Mouse (Mus musculus): ENCODE data around the gene Abat. TPM values are rescaled to one million over a fixed set of nuclear protein-coding genes. Genes with fewer than 3 reads are reported as not detected.

Gene Abat
- polyA plus RNA-seq, 1 experiment from 2014 or later = 48.5 TPM

GRCm38 (mm10) chr16:8612214-8613005 is 99.2 kb downstream of the Abat start:
- no peaks in the 10 kb centered on the region for H3K27me3 ChIP-seq (ENCODE audit: insufficient read depth, low read length)
- 88% methylated on average over 8 of the region's 8 CpGs for WGBS
- no peak; the same call in 1 of the 2 replicates for ATAC-seq (ENCODE audit: low FRiP score, low TSS enrichment)

GRCm38 (mm10) chr16:8613039-8613438 is 99.8 kb downstream of the Abat start:
- no peak for ATAC-seq (ENCODE audit: low FRiP score, low TSS enrichment)
- Histone ChIP-seq H3K27ac (ENCODE audit: low read length) (no peak overlapping the region), H3K9me3 (ENCODE audit: low read length) (no peaks in the 10 kb centered on the region), H3K4me3 (ENCODE audit: low read length) (no peak overlapping the region), H3K4me2 (replicated peaks; ENCODE audit: low read depth, low read length) (no peak overlapping the region), H3K27me3 (ENCODE audit: insufficient read depth, low read length) (no peaks in the 10 kb centered on the region), H3K36me3 (ENCODE audit: insufficient read depth, low read length) (peaks cover 4% of the 10 kb centered on the region; the same call in 1 of the 2 replicates), H3K4me1 (ENCODE audit: insufficient read depth, low read length) (no peaks in the 10 kb centered on the region), H3K9ac (replicated peaks; ENCODE audit: low read length) (no peak overlapping the region)
- WGBS = 82% methylated on average over 4 of the region's 4 CpGs

More at GRCm38 (mm10) chr16:8612214-8613005, 99.2 kb downstream of the Abat start:
- Histone ChIP-seq H3K4me2 (replicated peaks; ENCODE audit: low read depth, low read length) (no peak overlapping the region), H3K4me3 (ENCODE audit: low read length) (no peak overlapping the region), H3K36me3 (ENCODE audit: insufficient read depth, low read length) (peaks cover 4% of the 10 kb centered on the region; the same call in 1 of the 2 replicates), H3K9me3 (ENCODE audit: low read length) (no peaks in the 10 kb centered on the region), H3K27ac (ENCODE audit: low read length) (no peak overlapping the region), H3K4me1 (ENCODE audit: insufficient read depth, low read length) (no peaks in the 10 kb centered on the region), H3K9ac (replicated peaks; ENCODE audit: low read length) (no peak overlapping the region)

DNA sequence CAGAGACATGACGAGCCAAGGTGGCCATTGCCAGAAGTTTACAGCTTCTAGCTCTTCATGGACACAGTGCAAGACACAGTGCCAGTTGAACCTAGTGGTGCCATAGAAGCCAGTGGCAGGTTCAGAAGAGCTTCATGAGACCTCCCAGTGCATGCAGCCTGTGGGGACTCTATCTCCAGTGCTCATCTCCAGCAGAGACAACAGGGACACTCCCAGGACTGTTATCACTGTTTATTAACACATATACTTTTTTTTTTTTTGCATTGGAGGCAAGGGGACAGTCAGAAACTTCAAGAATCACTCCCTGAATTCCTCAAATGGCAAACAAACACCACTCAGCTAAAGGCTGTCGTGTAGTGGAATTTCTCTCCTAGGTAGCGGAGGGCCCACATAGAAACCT is 100.2 kb downstream of the Abat start:
- Histone ChIP-seq H3K4me1 (ENCODE audit: insufficient read depth, low read length) (no peaks in the 10 kb centered on the region), H3K36me3 (ENCODE audit: insufficient read depth, low read length) (peaks cover 5% of the 10 kb centered on the region; the same call in 1 of the 2 replicates), H3K4me2 (replicated peaks; ENCODE audit: low read depth, low read length) (no peak overlapping the region), H3K27me3 (ENCODE audit: insufficient read depth, low read length) (no peaks in the 10 kb centered on the region), H3K9me3 (ENCODE audit: low read length) (no peaks in the 10 kb centered on the region), H3K9ac (replicated peaks; ENCODE audit: low read length) (no peak overlapping the region), H3K4me3 (ENCODE audit: low read length) (no peak overlapping the region), H3K27ac (ENCODE audit: low read length) (no peak overlapping the region)
- no peak for ATAC-seq (ENCODE audit: low FRiP score, low TSS enrichment)
- WGBS = 89% methylated on average over 3 of the region's 3 CpGs

GRCm38 (mm10) chr16:8619659-8620314 is 106.6 kb downstream of the Abat start:
- Histone ChIP-seq H3K4me2 (replicated peaks; ENCODE audit: low read depth, low read length) (no peak overlapping the region), H3K9me3 (ENCODE audit: low read length) (no peaks in the 10 kb centered on the region), H3K27ac (ENCODE audit: low read length) (no peak overlapping the region), H3K9ac (replicated peaks; ENCODE audit: low read length) (no peak overlapping the region), H3K36me3 (ENCODE audit: insufficient read depth, low read length) (peaks cover 10% of the 10 kb centered on the region; the same call in 1 of the 2 replicates), H3K27me3 (ENCODE audit: insufficient read depth, low read length) (no peaks in the 10 kb centered on the region), H3K4me1 (ENCODE audit: insufficient read depth, low read length) (peaks cover 9% of the 10 kb centered on the region; the same call in 1 of the 2 replicates), H3K4me3 (ENCODE audit: low read length) (no peak overlapping the region)
- ATAC-seq (ENCODE audit: low FRiP score, low TSS enrichment) = no peak; the same call in 1 of the 2 replicates
- WGBS = 25% methylated on average over 10 of the region's 10 CpGs

DNA sequence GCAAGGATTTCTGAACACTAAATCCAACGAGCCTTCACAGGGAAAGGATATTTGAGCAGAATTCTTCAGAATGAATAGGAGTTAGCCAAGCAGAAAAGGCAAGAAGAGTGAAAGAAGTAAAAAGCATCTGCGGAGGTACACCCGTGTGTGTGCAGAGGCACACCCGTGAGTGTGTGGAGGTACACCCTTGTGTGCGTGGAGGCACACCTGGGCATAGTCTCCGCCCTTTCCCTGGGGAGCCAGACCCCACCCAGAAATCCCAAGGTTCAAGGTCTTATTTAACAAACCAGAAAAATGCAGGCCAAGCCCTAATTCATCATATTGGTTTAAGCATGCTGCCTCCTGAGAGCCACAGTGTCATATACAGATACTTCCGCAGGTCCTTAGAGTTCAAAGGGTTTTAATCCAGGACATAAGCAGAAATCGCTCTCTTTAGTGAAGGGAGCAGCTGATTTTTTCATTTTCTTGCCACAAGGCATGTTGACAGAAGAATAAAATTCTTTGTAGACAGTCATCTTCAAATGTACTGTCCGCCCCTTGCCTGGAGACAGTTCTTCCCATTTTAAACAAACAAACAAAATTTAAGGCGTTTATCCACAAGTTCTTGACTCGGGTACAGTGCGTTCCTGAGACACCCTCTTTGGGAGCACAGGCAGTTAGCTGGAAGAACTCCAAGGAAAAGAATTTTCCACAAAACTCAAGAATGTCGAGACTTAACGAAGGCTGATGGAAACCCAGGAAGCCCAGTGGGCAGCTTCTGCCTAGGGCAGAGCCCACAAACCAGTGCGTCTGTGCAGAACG is 107.3 kb downstream of the Abat start:
- Histone ChIP-seq H3K36me3 (ENCODE audit: insufficient read depth, low read length) (peaks cover 10% of the 10 kb centered on the region; the same call in 1 of the 2 replicates), H3K4me1 (ENCODE audit: insufficient read depth, low read length) (peaks cover 9% of the 10 kb centered on the region; the same call in 1 of the 2 replicates), H3K9ac (replicated peaks; ENCODE audit: low read length) (no peak overlapping the region), H3K9me3 (ENCODE audit: low read length) (no peaks in the 10 kb centered on the region), H3K27ac (ENCODE audit: low read length) (no peak overlapping the region), H3K27me3 (ENCODE audit: insufficient read depth, low read length) (no peaks in the 10 kb centered on the region), H3K4me2 (replicated peaks; ENCODE audit: low read depth, low read length) (no peak overlapping the region), H3K4me3 (ENCODE audit: low read length) (no peak overlapping the region)
- no peak for ATAC-seq (ENCODE audit: low FRiP score, low TSS enrichment)
- 66% methylated on average over 16 of the region's 16 CpGs for WGBS

DNA sequence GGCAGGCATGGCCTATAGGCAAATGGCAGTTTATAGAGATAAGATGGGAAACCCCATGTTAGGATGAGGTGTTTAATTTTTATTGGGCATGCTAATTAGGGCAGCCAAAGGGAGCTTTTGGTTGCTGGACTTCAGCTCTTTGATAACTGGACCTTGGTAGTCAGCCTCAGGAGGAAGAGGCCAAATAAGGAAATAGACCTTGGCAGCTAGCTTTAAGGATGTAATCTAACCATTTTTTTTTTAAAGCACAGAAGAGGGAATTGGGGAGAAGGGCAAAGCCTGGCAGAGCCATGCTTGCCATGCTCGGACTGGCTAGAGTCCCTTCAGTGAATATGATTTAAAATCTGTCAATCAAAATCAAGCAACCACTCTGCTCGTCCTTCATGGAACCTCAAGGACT is 117.2 kb downstream of the Abat start:
- Histone ChIP-seq H3K4me3 (ENCODE audit: low read length) (no peak overlapping the region), H3K9me3 (ENCODE audit: low read length) (no peaks in the 10 kb centered on the region), H3K27ac (ENCODE audit: low read length) (no peak overlapping the region), H3K27me3 (ENCODE audit: insufficient read depth, low read length) (no peaks in the 10 kb centered on the region), H3K4me2 (replicated peaks; ENCODE audit: low read depth, low read length) (no peak overlapping the region), H3K4me1 (ENCODE audit: insufficient read depth, low read length) (no peaks in the 10 kb centered on the region), H3K9ac (replicated peaks; ENCODE audit: low read length) (no peak overlapping the region), H3K36me3 (ENCODE audit: insufficient read depth, low read length) (peaks cover 14% of the 10 kb centered on the region)
- no peak for ATAC-seq (ENCODE audit: low FRiP score, low TSS enrichment)
- 83% methylated on average over 2 of the region's 2 CpGs for WGBS

DNA sequence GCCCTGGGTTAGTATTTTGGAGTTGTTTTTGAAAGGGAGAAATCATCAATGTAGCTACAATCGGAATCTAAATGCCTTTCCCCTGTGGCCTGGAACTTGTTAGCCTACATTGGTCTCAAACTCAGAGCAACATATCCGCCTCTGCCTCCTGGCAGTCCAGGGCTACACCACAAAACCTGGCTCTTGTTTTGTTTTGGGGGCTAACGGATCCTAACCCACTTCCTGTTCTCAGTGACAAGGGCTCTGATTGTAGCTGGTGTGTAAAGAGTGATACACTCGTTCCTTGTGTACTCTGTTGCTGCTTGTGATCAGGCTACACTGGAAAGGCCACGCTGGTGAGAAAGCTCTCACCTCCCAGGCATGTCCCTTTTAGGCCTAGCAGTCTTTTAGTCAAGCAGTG is 118.2 kb downstream of the Abat start:
- H3K9me3 ChIP-seq (ENCODE audit: low read length) = no peaks in the 10 kb centered on the region
- no peak for ATAC-seq (ENCODE audit: low FRiP score, low TSS enrichment)
- peaks cover 19% of the 10 kb centered on the region for H3K36me3 ChIP-seq (ENCODE audit: insufficient read depth, low read length)
- no peak overlapping the region for H3K4me3 ChIP-seq (ENCODE audit: low read length)
- no peaks in the 10 kb centered on the region for H3K27me3 ChIP-seq (ENCODE audit: insufficient read depth, low read length)
- no peak overlapping the region for H3K9ac ChIP-seq (replicated peaks; ENCODE audit: low read length)
- 90% methylated on average over 5 of the region's 5 CpGs for WGBS
- no peak overlapping the region for H3K27ac ChIP-seq (ENCODE audit: low read length)
- no peak overlapping the region for H3K4me2 ChIP-seq (replicated peaks; ENCODE audit: low read depth, low read length)
- H3K4me1 ChIP-seq (ENCODE audit: insufficient read depth, low read length) = peaks cover 8% of the 10 kb centered on the region

GRCm38 (mm10) chr16:8636867-8637216 is 123.6 kb downstream of the Abat start:
- under 1% methylated on average over 13 of the region's 13 CpGs for WGBS
- Histone ChIP-seq H3K36me3 (ENCODE audit: insufficient read depth, low read length) (peaks cover 14% of the 10 kb centered on the region), H3K4me1 (ENCODE audit: insufficient read depth, low read length) (peaks cover 19% of the 10 kb centered on the region)

DNA sequence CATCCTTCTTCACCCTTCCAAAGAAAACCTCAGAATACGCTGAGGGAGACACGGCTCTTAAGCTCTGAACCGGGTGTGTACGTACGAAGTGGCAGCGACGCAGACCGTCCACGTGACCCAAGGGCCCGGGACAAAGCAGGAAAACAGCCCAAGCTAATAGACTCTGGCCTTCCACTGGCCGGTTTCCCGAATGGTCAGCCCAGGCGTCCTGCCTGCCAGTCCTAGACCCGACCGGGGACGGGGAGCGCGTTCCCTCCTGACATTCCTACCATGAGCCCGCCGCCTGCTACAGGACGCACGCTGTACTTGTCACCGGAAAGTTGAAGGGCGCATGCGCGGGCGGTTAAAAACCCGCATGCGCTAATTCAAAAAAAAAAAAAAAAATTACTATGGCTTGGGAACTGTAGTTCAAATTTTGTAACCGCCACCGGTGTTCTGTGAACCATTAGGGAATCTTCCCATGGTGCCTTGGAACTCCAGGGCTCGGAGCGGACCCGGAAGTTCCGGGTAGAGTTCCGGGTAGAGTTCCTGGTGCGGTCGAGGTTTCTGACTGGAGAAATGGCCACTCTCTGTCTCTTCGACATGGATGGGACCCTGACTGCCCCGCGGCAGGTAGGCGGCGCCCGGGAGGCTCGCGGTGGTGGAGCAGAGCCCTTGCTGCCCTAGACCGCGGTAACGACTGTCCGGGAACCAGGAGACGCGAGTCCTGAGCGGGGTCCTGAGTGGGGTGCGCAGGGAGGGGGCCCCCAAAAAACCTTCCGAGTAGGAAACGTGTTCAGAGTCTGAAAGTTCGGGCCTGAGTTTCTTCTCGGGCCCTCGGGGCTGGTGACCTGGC is 124.2 kb downstream of the Abat start, which contains the start of the genes Pmm2 and Tmem186:
Gene Pmm2 (plus strand): TSS at position 458 of the 835 bp plus-strand sequence.
Gene Tmem186 (minus strand): TSS at position 496 of the 835 bp plus-strand sequence.
- ATAC-seq (ENCODE audit: low FRiP score, low TSS enrichment) = peak; percentile 94
- Histone ChIP-seq H3K4me1 (ENCODE audit: insufficient read depth, low read length) (peaks cover 19% of the 10 kb centered on the region), H3K36me3 (ENCODE audit: insufficient read depth, low read length) (peaks cover 14% of the 10 kb centered on the region), H3K9ac (replicated peaks; ENCODE audit: low read length) (peak within 1 kb of the TSS; percentile 79), H3K9me3 (ENCODE audit: low read length) (no peaks in the 10 kb centered on the region), H3K27ac (ENCODE audit: low read length) (peak within 1 kb of the TSS; percentile 76), H3K27me3 (ENCODE audit: insufficient read depth, low read length) (no peaks in the 10 kb centered on the region), H3K4me3 (ENCODE audit: low read length) (peak within 1 kb of the TSS; percentile 77), H3K4me2 (replicated peaks; ENCODE audit: low read depth, low read length) (peak within 1 kb of the TSS; percentile 85)
- under 1% methylated on average over 59 of the region's 59 CpGs for WGBS

More at GRCm38 (mm10) chr16:8636867-8637216, 123.6 kb downstream of the Abat start:
- Histone ChIP-seq H3K4me3 (ENCODE audit: low read length) (peak overlapping the region; percentile 77), H3K9ac (replicated peaks; ENCODE audit: low read length) (peak overlapping the region; percentile 79), H3K9me3 (ENCODE audit: low read length) (no peaks in the 10 kb centered on the region), H3K27me3 (ENCODE audit: insufficient read depth, low read length) (no peaks in the 10 kb centered on the region), H3K4me2 (replicated peaks; ENCODE audit: low read depth, low read length) (peak overlapping the region; percentile 85), H3K27ac (ENCODE audit: low read length) (peak overlapping the region; percentile 76)
- ATAC-seq (ENCODE audit: low FRiP score, low TSS enrichment) = peak; percentile 13; the same call in 1 of the 2 replicates

All from kidney, embryonic 16.5 days (tissue).